Mouse (Mus musculus) E14TG2a.4 (cell line): ENCODE data around the gene Cnot6.

ENCODE experiments used
- H3K27me3 ChIP-seq: 2 replicates; pipeline ENCODE4 v1.6.1; 2014; ENCODE audit warnings: low read length, control low read depth; ENCODE audit not compliant: insufficient read depth
- H3K36me3 ChIP-seq: 2 replicates; pipeline ENCODE4 v1.6.1; 2014; ENCODE audit warnings: low read length, control low read depth; ENCODE audit not compliant: insufficient read depth
- H3K4me1 ChIP-seq: replicated peaks from 2 replicates; pipeline ENCODE4 v1.6.1; 2014; ENCODE audit warnings: low read depth, low read length, control low read depth
- H3K4me3 ChIP-seq: replicated peaks from 2 replicates; pipeline ENCODE4 v1.5.1; 2014; ENCODE audit warnings: mild to moderate bottlenecking, low read length
- H3K9me3 ChIP-seq: 2 replicates; pipeline ENCODE4 v1.6.1; 2014; ENCODE audit warnings: low read length, control low read depth
- CTCF ChIP-seq: conservative IDR thresholded peaks from 2 replicates; pipeline ENCODE4 v1.5.1; 2014; ENCODE audit warnings: low read length
- NANOG ChIP-seq: IDR thresholded peaks from 2 replicates; pipeline ENCODE4 v1.6.1; 2014; ENCODE audit warnings: borderline replicate concordance, low read length, mixed read lengths
- POU5F1 ChIP-seq: IDR thresholded peaks from 2 replicates; pipeline ENCODE4 v1.6.1; 2014; ENCODE audit warnings: low read length, borderline replicate concordance

Gene Cnot6

DNA sequence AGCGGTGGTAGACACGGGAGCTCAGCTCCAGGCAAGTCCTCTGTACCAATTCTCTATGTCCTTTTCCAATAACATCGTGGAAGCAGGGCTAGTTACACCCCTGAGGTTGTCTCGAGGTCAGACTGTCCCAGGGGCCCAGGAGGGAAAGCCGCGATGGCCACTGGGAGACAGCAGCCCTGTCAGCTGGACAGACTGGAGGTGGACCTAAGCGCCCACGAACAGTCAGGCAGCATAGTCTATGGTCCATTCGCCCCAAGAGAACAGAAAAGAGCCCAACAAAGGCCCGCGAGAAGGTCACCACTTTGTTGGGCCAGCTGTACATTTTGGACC lies 59.5 kb downstream of the Cnot6 start:
- TF ChIP-seq CTCF (no peak), POU5F1 (no peak), NANOG (no peak)
- 0 out of 2 replicates have a peak overlapping the region, but pooled peaks have one; percentile 13 for H3K4me3 ChIP-seq
- H3K27me3 ChIP-seq = no peaks in the 10 kb centered on the region; the same call in 1 of the 2 replicates
- H3K36me3 ChIP-seq = no peaks in the 10 kb centered on the region
- H3K4me1 ChIP-seq = peaks cover 55% of the 10 kb centered on the region
- peaks cover 23% of the 10 kb centered on the region for H3K9me3 ChIP-seq

DNA sequence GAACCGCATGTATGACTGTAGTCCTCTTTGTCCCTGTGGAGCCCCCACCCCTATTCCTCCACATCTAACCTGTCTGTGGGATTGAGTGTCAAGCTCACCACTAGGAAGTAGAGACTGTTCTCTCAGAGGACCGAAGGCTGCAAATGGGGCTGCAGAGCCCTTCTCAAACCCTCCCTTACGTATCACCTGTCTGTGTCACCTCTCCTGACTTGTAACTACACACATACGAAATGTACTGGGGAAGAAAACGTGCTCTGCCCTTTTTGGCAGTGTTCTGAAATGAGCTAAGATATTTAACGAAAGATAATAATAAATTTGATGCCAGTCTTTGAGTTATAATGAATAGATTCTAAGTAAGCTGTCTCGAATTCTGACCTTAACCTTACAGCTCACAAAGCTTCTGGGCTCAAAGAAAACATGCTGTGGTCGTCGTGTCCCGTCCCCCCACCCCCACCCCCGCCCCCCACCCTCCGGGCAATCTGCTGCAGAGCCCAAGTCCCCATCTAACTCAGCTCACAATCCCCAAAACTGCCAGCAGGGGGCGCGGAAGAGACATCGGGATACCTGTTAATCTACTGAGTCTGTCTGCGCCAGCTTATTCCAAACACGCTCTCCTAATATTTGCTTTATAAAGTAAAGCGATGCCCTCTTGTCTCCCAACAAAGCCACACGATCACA lies 60.0 kb downstream of the Cnot6 start:
- TF ChIP-seq POU5F1 (no peak), NANOG (no peak), CTCF (peak; percentile 33)
- Histone ChIP-seq H3K4me3 (0 out of 2 replicates have a peak overlapping the region, but pooled peaks have one; percentile 13), H3K4me1 (peaks cover 50% of the 10 kb centered on the region), H3K36me3 (no peaks in the 10 kb centered on the region), H3K27me3 (no peaks in the 10 kb centered on the region; the same call in 1 of the 2 replicates), H3K9me3 (peaks cover 23% of the 10 kb centered on the region)

DNA sequence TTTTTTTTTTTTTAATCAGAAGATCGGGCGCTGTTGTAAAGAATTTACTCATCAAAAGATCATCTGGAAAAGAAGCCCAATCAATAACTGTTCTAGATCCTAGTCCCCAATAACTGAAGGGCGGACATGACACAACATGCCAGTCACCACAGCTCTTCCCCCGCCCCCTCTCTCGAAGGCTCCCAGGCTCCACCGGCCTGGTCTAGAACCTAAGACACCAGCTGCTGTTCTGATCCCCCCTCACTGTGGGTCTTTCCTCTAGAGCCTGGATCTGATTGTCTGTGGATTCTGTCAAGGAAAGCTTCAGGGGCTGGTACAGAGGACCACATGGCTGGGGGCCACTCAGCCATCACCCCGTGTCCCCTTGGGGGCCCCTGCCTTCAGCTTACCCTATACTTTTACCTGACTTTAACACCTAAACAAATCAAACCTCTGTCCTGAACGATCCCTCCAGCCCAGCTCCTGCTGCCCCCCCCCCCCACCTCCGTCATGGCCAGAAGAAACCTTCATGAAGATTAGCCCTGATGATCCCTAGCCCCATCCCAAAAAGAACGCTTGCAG lies 60.7 kb downstream of the Cnot6 start:
- H3K9me3 ChIP-seq = peaks cover 23% of the 10 kb centered on the region
- H3K27me3 ChIP-seq = no peaks in the 10 kb centered on the region; the same call in 1 of the 2 replicates
- TF ChIP-seq CTCF = no peak
- no peak for TF ChIP-seq POU5F1
- TF ChIP-seq NANOG = no peak

DNA sequence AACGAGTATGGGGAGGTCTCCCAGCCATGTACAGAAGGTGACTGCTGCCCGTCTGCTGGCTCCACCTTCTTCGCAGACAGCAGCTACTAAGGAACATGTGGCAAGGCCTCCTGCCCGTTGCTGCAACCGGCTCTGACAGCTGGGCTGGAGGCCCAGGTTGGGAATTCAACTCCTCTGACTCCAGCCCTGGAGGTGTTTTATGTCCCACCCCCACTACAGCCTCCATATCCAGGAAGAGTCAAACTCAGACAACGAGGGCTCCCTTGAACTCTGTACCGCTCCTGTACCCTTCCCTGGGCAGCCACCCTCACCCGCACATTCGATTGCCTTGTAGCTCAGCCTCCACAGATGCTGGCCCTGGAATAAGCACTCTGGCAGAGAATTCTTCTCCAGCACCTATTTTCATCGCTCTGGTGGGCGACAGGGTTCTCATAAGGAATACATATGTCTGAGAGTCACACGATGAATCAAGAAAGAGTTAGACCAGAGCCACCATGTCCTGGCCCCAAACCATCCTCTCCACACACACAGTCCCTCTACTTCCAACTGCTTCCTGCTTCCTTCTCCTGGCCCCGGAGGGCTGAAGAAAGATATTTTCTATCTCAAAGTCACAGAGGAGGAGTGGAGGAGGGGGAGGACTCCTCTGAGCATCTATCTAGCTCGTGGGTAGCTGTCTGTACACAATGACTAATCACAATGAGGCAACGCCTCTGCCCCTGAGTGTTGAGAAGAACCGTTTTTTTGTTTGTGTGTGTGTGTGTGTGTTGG lies 61.3 kb downstream of the Cnot6 start:
- Histone ChIP-seq H3K27me3 (no peaks in the 10 kb centered on the region; the same call in 1 of the 2 replicates), H3K4me1 (peaks cover 38% of the 10 kb centered on the region), H3K36me3 (no peaks in the 10 kb centered on the region), H3K4me3 (peak overlapping the region; percentile 37; the same call in 1 of the 2 replicates), H3K9me3 (peaks cover 23% of the 10 kb centered on the region)
- TF ChIP-seq NANOG (no peak), POU5F1 (no peak), CTCF (no peak; the same call in 1 of the 2 replicates)

More for the DNA sequence above, 60.7 kb downstream of the Cnot6 start:
- H3K36me3 ChIP-seq = no peaks in the 10 kb centered on the region
- no peak overlapping the region for H3K4me3 ChIP-seq
- H3K4me1 ChIP-seq = peaks cover 43% of the 10 kb centered on the region

DNA sequence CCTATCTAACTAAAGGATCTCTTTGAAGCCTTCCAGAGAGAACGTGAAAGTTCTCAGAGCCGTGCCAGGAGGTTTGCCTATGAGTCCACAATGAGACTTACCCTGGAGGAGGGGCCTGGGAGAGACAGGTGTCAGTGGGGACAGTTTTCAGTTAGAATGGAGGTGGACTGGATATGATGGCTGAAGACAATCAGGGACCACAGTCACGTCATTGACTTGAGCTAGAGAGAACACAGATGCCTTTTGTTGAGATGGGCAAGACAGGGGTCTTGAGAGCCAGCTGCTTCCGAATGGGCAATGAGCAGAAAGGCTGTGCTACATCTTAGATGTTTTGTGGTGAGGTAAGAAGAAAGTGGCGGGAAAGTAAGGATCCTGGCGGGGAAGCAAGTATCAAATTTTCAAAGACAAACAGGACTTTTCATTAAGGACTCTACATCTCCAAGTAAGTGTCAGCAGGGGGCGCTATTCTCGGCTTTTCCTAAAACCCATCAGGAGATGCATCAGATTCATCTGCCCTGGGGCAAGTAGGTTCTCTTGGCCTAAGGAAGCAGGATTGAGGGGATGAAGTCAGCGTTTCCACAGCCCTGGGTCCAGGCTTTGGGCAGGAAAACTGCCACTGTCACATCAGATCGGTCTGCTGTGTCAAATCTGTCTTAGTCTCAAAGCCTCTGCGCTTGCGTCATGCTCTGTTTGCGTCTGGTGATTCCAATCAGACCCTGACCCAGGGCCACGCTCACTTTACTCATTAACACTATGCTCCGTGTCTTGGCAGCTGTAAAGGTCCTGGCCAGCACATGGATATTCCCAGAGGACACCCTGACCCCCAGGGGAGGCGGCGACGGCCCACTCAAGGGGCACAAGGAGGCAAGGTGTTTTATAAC lies 62.2 kb downstream of the Cnot6 start:
- Histone ChIP-seq H3K4me3 (peak overlapping the region; percentile 37; the same call in 1 of the 2 replicates), H3K4me1 (peaks cover 37% of the 10 kb centered on the region), H3K9me3 (peaks cover 21% of the 10 kb centered on the region), H3K27me3 (no peaks in the 10 kb centered on the region), H3K36me3 (no peaks in the 10 kb centered on the region)
- TF ChIP-seq POU5F1 (no peak), NANOG (peak; percentile 27; the same call in 1 of the 2 replicates), CTCF (peak; percentile 76)

DNA sequence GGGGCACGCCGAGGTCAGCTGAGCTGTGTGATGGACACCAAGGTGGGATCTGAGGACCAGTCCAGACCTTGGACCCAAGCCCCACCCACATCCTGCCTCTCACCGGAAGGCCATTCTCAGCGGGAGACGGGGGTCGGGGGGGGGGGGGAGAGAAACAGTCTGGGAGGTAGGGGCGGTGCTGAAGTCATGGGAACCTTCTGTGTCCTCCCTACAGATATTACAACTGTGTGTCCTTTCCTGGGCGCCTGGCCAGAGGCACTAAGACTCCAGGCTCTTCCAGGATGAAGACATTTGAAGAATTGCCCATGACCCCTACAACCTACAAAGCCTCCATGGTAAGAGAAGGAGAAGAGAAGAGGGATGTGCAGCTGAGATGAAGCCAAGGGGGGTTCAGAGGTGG lies 66.8 kb downstream of the Cnot6 start:
- Histone ChIP-seq H3K27me3 (peaks cover 3% of the 10 kb centered on the region; the same call in 1 of the 2 replicates), H3K9me3 (no peaks in the 10 kb centered on the region), H3K36me3 (no peaks in the 10 kb centered on the region), H3K4me1 (peaks cover 12% of the 10 kb centered on the region), H3K4me3 (no peak overlapping the region)
- TF ChIP-seq CTCF = no peak
- no peak for TF ChIP-seq POU5F1
- TF ChIP-seq NANOG = no peak

DNA sequence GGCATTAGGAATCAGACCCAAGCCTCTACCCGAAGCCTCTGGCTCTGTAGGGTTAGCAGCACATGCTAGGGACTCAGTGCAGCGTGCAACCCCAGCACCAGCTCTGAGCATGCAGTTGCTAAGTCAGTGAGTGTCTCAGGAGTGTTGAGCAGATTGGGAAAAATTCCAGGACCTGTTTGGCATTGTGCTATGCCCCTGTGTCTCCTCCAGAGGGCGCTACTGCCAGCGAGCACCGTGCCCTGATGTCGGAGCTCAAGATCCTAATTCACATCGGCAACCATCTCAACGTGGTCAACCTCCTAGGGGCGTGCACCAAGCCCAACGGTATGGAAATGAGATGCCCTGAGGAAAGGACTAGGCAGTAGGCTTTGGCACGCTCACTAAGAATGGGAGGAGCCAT lies 76.1 kb downstream of the Cnot6 start:
- Histone ChIP-seq H3K9me3 (no peaks in the 10 kb centered on the region), H3K36me3 (no peaks in the 10 kb centered on the region), H3K27me3 (peaks cover 89% of the 10 kb centered on the region), H3K4me3 (peak overlapping the region; percentile 77), H3K4me1 (peaks cover 40% of the 10 kb centered on the region)
- TF ChIP-seq CTCF (peak; percentile 100), POU5F1 (no peak)

DNA sequence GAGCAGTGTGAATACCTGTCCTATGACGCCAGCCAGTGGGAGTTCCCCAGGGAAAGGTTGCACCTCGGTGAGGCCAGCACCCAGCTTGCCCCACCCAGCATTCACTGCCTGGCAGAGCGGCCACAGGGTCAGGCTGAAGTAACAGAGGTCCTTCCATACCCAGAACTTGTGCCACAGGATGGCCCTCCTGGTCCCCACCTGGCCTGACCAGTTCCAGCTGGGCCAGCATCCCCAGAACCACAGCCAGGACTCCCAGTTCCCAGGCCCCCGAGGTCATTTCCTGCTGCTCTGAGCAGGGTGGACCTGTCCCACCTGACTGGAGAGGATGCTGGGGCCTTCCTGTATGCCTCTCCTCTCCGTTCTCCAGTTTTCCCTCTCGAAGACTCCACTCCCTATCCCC lies 76.9 kb downstream of the Cnot6 start:
- no peaks in the 10 kb centered on the region for H3K36me3 ChIP-seq
- H3K9me3 ChIP-seq = no peaks in the 10 kb centered on the region
- peaks cover 40% of the 10 kb centered on the region for H3K4me1 ChIP-seq
- H3K4me3 ChIP-seq = no peak overlapping the region
- no peak for TF ChIP-seq POU5F1
- TF ChIP-seq NANOG = no peak
- no peak for TF ChIP-seq CTCF
- H3K27me3 ChIP-seq = peaks cover 90% of the 10 kb centered on the region
